Mouse (Mus musculus) left cerebral cortex, adult 2 months (tissue): Measurements from ENCODE around the gene Dok5. TPM values are rescaled to one million over a fixed set of nuclear protein-coding genes. Genes with fewer than 3 reads are reported as not detected.

Experiments
- DNase-seq, 2 experiments: peaks; one replicate each; pipeline ENCODE4 v3.0.0; 2021 to 2022; ENCODE audit warnings: low spot score in 2 of 2, mixed read lengths in 1 of 2; ENCODE audit errors: extremely low spot score in 1 of 2
- H3K27ac ChIP-seq: fragments of 200-600 bp; 2 replicates; pipeline ENCODE4 v1.8.1; 2022
- H3K4me3 ChIP-seq: fragments of 200-600 bp; 2 replicates; pipeline ENCODE4 v1.8.1; 2022
- CTCF ChIP-seq: fragments of 200-600 bp; IDR thresholded peaks from 2 replicates; pipeline ENCODE4 v1.8.1; 2022; ENCODE audit warnings: antibody characterized with exemption, mild to moderate bottlenecking, moderate library complexity
- intact Hi-C: fragments of 180-260 bp; cut with DNase I; formaldehyde crosslinking; loops from one replicate; pipeline ENCODE4 v1.15.1; 2025
- total RNA-seq, 2 experiments: library from RNA; stranded (reverse); gene quantifications; 2 replicates each; pipeline ENCODE4 v1.2.3; 2021

Gene Dok5
- total RNA-seq, 2 experiments from 2014 or later: 30.8 to 32.8 TPM

DNA sequence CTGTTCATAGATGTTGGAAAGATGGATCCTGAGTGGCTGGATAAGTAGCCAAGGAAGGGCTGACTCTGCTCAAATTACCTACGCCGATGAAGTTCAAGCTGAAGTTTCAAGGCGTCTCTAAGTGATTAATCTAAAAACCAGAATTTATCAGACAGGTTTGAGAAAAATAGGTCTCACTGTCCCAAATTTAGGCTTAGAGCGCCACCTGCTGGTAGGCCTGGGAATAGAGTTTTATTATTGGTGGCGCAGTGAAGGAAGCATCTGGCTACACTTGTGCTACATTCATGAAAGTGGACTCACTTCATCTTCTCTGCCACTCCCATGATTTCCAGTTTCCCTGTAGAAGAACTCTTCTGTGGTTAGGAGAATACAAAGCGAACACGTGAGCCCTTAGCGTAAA, 141.8 kb downstream of the Dok5 start:
- intact Hi-C loops: loop anchor here (1.0 to 2.0 kb wide), 3 partner anchors 191 to 353 kb away; no protein-coding TSS in a partner anchor
- Histone ChIP-seq H3K4me3 (no peak overlapping the region), H3K27ac (no peak overlapping the region)
- peak; percentile 80 to 91 for DNase-seq
- peak; percentile 91 for TF ChIP-seq CTCF

- H3K27ac ChIP-seq: no peak overlapping the region
- intact Hi-C loops: loop anchor here (1.0 kb wide), 1 partner anchor 1339 kb away; no protein-coding TSS in a partner anchor
- peak; percentile 92 for TF ChIP-seq CTCF
- H3K4me3 ChIP-seq: no peak overlapping the region
- peak; percentile 76 to 87 for DNase-seq
Observed at GRCm38 (mm10) chr2:170877515-170877914, 145.9 kb downstream of the Dok5 start.

DNA sequence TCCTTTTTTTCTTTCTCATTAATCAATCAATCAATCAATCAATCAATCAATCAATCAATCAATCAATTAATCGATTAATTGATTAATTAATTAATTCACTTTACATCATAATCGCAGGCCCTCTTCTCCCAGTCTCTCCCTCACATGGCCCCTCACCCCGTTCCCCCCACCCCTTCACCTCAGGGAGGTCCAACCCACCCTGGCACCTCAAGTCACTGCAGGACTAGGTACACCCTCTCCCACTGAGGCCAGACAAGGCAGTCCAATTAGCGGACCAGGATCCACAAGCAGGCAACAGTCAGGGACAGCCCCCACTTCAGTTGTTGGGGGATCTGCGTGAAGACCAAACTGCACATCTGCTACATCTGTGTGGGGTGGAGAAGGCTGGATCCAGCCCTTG, 146.3 kb downstream of the Dok5 start:
- no peak for DNase-seq
- Histone ChIP-seq H3K27ac (no peak overlapping the region), H3K4me3 (no peak overlapping the region)
- intact Hi-C loops: loop anchor here (1.0 kb wide), 1 partner anchor 1338 kb away; no protein-coding TSS in a partner anchor
- no peak for TF ChIP-seq CTCF

DNA sequence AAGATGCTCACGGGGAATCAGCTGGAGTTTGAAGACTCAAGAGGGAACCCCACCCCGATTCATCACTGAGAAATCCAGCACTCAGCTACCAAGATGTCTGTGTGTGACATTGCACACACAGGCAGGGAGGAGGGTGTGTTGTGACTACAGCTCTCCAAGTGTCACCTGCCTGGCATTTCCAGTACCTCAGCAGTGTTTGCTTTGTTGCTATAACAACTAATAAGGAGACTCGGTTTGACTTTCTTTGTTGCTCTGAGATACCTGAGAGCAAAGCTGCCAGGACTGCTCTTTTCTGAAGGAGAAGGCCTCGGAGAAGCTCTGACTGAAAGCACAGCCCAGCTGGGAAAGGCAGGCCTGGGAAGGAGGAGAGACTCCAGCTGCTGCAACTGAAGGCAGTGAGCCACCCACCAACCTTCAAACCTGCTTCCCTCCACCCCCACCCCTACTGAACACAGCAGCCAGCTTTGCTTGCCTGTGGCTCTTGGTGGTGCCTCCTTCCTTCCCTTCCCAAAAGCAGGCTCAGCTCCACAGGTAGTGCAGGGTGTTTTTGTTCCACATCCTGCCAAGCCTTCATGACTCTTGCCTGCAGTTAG, 152.7 kb downstream of the Dok5 start:
- DNase-seq: no peak
- H3K4me3 ChIP-seq: no peak overlapping the region
- no peak overlapping the region for H3K27ac ChIP-seq
- intact Hi-C loops: no loop called here
- TF ChIP-seq CTCF: no peak

GRCm38 (mm10) chr2:170887984-170888383, 156.4 kb downstream of the Dok5 start:
- Histone ChIP-seq H3K4me3 (no peak overlapping the region), H3K27ac (no peak overlapping the region)
- no peak for TF ChIP-seq CTCF
- intact Hi-C loops: no loop called here
- no peak for DNase-seq

- DNase-seq: no peak
- H3K27ac ChIP-seq: no peak overlapping the region
- intact Hi-C loops: no loop called here
- no peak for TF ChIP-seq CTCF
- H3K4me3 ChIP-seq: no peak overlapping the region
Observed at GRCm38 (mm10) chr2:170895096-170895495, 163.5 kb downstream of the Dok5 start.

GRCm38 (mm10) chr2:170902204-170903028, 170.8 kb downstream of the Dok5 start:
- no peak for TF ChIP-seq CTCF
- no peak for DNase-seq
- intact Hi-C loops: no loop called here
- no peak overlapping the region for H3K4me3 ChIP-seq
- no peak overlapping the region for H3K27ac ChIP-seq

- no peak overlapping the region for H3K4me3 ChIP-seq
- DNase-seq: no peak
- intact Hi-C loops: no loop called here
- no peak for TF ChIP-seq CTCF
- no peak overlapping the region for H3K27ac ChIP-seq
Observed at GRCm38 (mm10) chr2:170903029-170903306, 171.4 kb downstream of the Dok5 start.

DNA sequence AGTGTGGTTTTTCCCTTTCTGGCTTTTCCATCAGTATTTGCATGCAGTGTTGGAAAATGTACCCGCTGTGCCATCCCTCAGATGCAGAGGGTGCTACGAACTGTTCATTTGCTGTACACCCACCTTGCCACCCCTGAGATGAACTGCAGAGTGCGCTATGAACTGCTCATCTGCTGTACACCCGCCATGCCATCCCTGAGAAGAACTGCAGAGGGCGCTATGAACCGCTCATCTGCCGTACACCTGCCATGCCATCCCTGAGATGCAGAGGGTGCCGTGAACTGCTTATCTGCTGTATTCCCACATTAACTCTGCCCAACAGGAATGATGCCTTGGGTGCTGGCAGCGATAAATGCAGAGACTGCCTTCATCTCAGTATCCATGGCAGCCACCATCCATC, 171.8 kb downstream of the Dok5 start:
- H3K4me3 ChIP-seq: no peak overlapping the region
- DNase-seq: no peak
- TF ChIP-seq CTCF: no peak
- intact Hi-C loops: no loop called here
- H3K27ac ChIP-seq: no peak overlapping the region

- DNase-seq: peak; percentile 19 to 26
- peak; percentile 79 for TF ChIP-seq CTCF
- H3K27ac ChIP-seq: no peak overlapping the region
- intact Hi-C loops: loop anchor here (2.0 to 10.0 kb wide), 6 partner anchors 452 to 1412 kb away; partner anchors contain the start of gene Cbln4
- H3K4me3 ChIP-seq: no peak overlapping the region
Observed at GRCm38 (mm10) chr2:170912589-170913223, 181.1 kb downstream of the Dok5 start.

DNA sequence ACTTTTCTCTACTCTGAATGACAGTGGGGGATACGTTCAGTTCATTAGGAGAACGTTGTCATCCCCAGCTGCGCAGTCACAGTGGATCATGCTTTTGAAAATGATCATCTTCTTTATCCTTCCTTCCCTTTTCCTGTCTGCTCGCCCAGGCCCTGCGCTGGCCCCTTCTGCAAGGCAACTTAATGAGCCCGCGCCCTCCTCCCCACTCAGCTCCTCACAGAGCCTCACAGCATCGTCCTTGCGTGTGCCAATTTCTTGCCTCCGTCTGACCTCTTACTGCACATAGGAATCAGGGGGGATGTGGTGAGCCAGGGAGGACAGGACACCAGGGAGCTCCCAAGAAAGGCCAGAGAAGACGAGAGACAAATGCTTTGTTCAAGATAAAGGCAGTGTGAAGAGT, 182.3 kb downstream of the Dok5 start:
- DNase-seq: no peak

GRCm38 (mm10) chr2:170915646-170916045, 184.0 kb downstream of the Dok5 start:
- Histone ChIP-seq H3K4me3 (no peak overlapping the region), H3K27ac (no peak overlapping the region)
- intact Hi-C loops: loop anchor here (10.0 kb wide), 3 partner anchors 449 to 1409 kb away; no protein-coding TSS in a partner anchor
- no peak for TF ChIP-seq CTCF
- no peak for DNase-seq

More for the DNA sequence above, 182.3 kb downstream of the Dok5 start:
- Histone ChIP-seq H3K4me3 (no peak overlapping the region), H3K27ac (no peak overlapping the region)
- intact Hi-C loops: loop anchor here (2.0 to 10.0 kb wide), 6 partner anchors 451 to 1411 kb away; partner anchors contain the start of gene Cbln4
- TF ChIP-seq CTCF: no peak
